Mouse (Mus musculus) stomach, postnatal 0 days (tissue): ENCODE data around the gene Tas2r131. TPM values are rescaled to one million over a fixed set of nuclear protein-coding genes. Genes with fewer than 3 reads are reported as not detected.
"Not testable (repeated sequence)": the region's sequence is repeated elsewhere in the genome, so short reads cannot be mapped to it uniquely, and the experiment has no call there.

Source experiments
- ATAC-seq: fragments of 200-750 bp; cut with Nextera tagmentation; 2 replicates; pipeline ENCODE4 v1.8.0; 2017; ENCODE audit not compliant: low FRiP score, low TSS enrichment
- DNase-seq: peaks from one replicate; pipeline ENCODE4 v3.0.0-alpha.2; 2016; ENCODE audit warnings: low spot score
- H3K27ac ChIP-seq: fragments of 300-500 bp; sonication (generic); replicated peaks from 2 replicates; pipeline ENCODE4 v1.5.1; 2014; ENCODE audit warnings: mild to moderate bottlenecking, control low read depth
- H3K27me3 ChIP-seq: fragments of 300-500 bp; sonication (generic); 2 replicates; pipeline ENCODE4 v1.6.1; 2014; ENCODE audit warnings: low read length; ENCODE audit not compliant: control insufficient read depth, insufficient read depth
- H3K36me3 ChIP-seq: fragments of 300-500 bp; sonication (generic); 2 replicates; pipeline ENCODE4 v1.6.1; 2014; ENCODE audit warnings: low read length, mixed read lengths; ENCODE audit not compliant: control insufficient read depth, insufficient read depth
- H3K4me1 ChIP-seq: fragments of 300-500 bp; sonication (generic); replicated peaks from 2 replicates; pipeline ENCODE4 v1.6.1; 2014; ENCODE audit warnings: antibody characterized with exemption; ENCODE audit not compliant: control insufficient read depth, insufficient read depth
- H3K4me2 ChIP-seq: fragments of 300-500 bp; sonication (generic); replicated peaks from 2 replicates; pipeline ENCODE4 v1.6.1; 2014; ENCODE audit warnings: low read depth, mild to moderate bottlenecking, control low read depth, moderate library complexity
- H3K4me3 ChIP-seq: fragments of 300-500 bp; sonication (generic); 2 replicates; pipeline ENCODE4 v1.5.1; 2014; ENCODE audit warnings: low read depth, low read length, control low read depth
- H3K9ac ChIP-seq: fragments of 300-500 bp; sonication (generic); 2 replicates; pipeline ENCODE4 v1.6.1; 2014; ENCODE audit warnings: mild to moderate bottlenecking, low read length, control low read depth, mixed read lengths
- H3K9me3 ChIP-seq: fragments of 300-500 bp; sonication (generic); 2 replicates; pipeline ENCODE4 v1.6.1; 2016; ENCODE audit warnings: low read length; ENCODE audit not compliant: control insufficient read depth
- CTCF ChIP-seq: IDR thresholded peaks from 2 replicates; pipeline ENCODE4 v1.5.1; 2016; ENCODE audit warnings: antibody characterized with exemption, low read depth, mild to moderate bottlenecking, moderate library complexity
- EP300 ChIP-seq: optimal IDR thresholded peaks from 2 replicates; pipeline ENCODE3; 2016; ENCODE audit warnings: antibody characterized with exemption
- WGBS: fragments of 180-500 bp; shearing (Covaris S2); extraction: QIAGEN DNeasy Blood & Tissue Kit; methylation state at CpG from one replicate; pipeline ENCODE4 v1.1.7; 2014; 5-methylcytosine and 5-hydroxymethylcytosine counted together
- polyA plus RNA-seq: library from polyadenylated mRNA; unstranded; fragments of >200 nt; fragmentation: Nextera tagmentation; extraction: Ambion mirVana; gene quantifications from 2 replicates; pipeline ENCODE4 v1.2.1, GENCODE M21; 2015

The Tas2r131 gene
- not detected in 2 replicates for polyA plus RNA-seq

DNA sequence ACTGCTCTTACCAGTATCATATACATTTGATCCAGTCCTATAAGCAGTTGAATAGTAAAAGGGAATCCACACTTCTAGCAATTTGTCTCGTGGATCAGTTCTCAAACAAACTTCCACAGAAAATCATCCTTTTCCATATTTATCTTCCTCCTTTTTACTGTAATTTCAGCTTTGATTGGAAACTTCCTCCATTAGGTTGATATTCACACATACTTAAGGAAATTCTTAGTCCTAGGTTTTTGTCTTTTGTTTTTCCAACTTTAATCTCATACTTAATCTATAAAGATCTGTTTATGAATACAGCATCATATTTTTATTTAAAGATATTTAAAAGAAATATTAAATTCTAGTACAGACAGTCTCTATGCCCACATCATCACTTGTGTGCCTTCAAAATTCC is at the start of gene Tas2r131:
Gene Tas2r131, minus strand, starts transcription at position 101 of the 400 bp plus-strand sequence.
- no peaks in the 10 kb centered on the region for H3K4me1 ChIP-seq
- no peak within 1 kb of the TSS for H3K4me2 ChIP-seq
- WGBS = 65% methylated on average over 1 of the region's 1 CpGs
- no peak within 1 kb of the TSS for H3K4me3 ChIP-seq
- H3K27ac ChIP-seq = no peak within 1 kb of the TSS
- no peaks in the 10 kb centered on the region for H3K36me3 ChIP-seq
- no peak for TF ChIP-seq CTCF
- TF ChIP-seq EP300 = no peak
- no peaks in the 10 kb centered on the region for H3K9me3 ChIP-seq
- no peak within 1 kb of the TSS for H3K9ac ChIP-seq
- ATAC-seq (no peak), DNase-seq (no peak)
- no peaks in the 10 kb centered on the region for H3K27me3 ChIP-seq

GRCm38 (mm10) chr6:132980865-132981264 is 23.1 kb upstream of the Tas2r131 start, which contains the start of gene Tas2r109:
TSS of gene Tas2r109 (minus strand) at chr6:132980965.
- no peaks in the 10 kb centered on the region for H3K4me1 ChIP-seq
- H3K9ac ChIP-seq = no peak within 1 kb of the TSS
- no peaks in the 10 kb centered on the region for H3K36me3 ChIP-seq
- H3K9me3 ChIP-seq = no peaks in the 10 kb centered on the region
- no peak for ATAC-seq
- H3K27ac ChIP-seq = no peak within 1 kb of the TSS
- WGBS = 71% methylated on average over 2 of the region's 2 CpGs
- no peak within 1 kb of the TSS for H3K4me2 ChIP-seq
- no peak for TF ChIP-seq CTCF
- no peak for TF ChIP-seq EP300
- no peaks in the 10 kb centered on the region for H3K27me3 ChIP-seq
- H3K4me3 ChIP-seq = no peak within 1 kb of the TSS
- DNase-seq = no peak

- no peaks in the 10 kb centered on the region for H3K27me3 ChIP-seq
Observed at GRCm38 (mm10) chr6:132950802-132951201, 6.9 kb downstream of the Tas2r131 start, which contains the start of gene Tas2r129. TSS of gene Tas2r129 (plus strand) at chr6:132951102.

GRCm38 (mm10) chr6:132941376-132941775 is 16.3 kb downstream of the Tas2r131 start:
- not testable (repeated sequence) for DNase-seq, H3K4me3 ChIP-seq, H3K27ac ChIP-seq, H3K27me3 ChIP-seq, H3K9me3 ChIP-seq, H3K9ac ChIP-seq, H3K4me2 ChIP-seq, H3K36me3 ChIP-seq, ATAC-seq, H3K4me1 ChIP-seq

More at GRCm38 (mm10) chr6:132950802-132951201, 6.9 kb downstream of the Tas2r131 start, which contains the start of gene Tas2r129:
- DNase-seq (no peak), ATAC-seq (no peak)
- Histone ChIP-seq H3K9ac (no peak within 1 kb of the TSS), H3K4me3 (no peak within 1 kb of the TSS), H3K4me2 (no peak within 1 kb of the TSS), H3K27ac (no peak within 1 kb of the TSS), H3K4me1 (no peaks in the 10 kb centered on the region), H3K36me3 (no peaks in the 10 kb centered on the region), H3K9me3 (no peaks in the 10 kb centered on the region)
- WGBS = 77% methylated on average over 2 of the region's 2 CpGs
- no peak for TF ChIP-seq EP300
- no peak for TF ChIP-seq CTCF

- WGBS = 81% methylated on average over 3 of the region's 3 CpGs
- no peaks in the 10 kb centered on the region for H3K4me1 ChIP-seq
- H3K27ac ChIP-seq = no peak within 1 kb of the TSS
- H3K4me2 ChIP-seq = no peak within 1 kb of the TSS
- ATAC-seq (no peak), DNase-seq (no peak)
- no peak within 1 kb of the TSS for H3K4me3 ChIP-seq
- TF ChIP-seq EP300 = no peak
- TF ChIP-seq CTCF = no peak
- no peaks in the 10 kb centered on the region for H3K36me3 ChIP-seq
- H3K9ac ChIP-seq = no peak within 1 kb of the TSS
- H3K9me3 ChIP-seq = no peaks in the 10 kb centered on the region
- H3K27me3 ChIP-seq = no peaks in the 10 kb centered on the region
Observed at GRCm38 (mm10) chr6:132909351-132909750, 48.4 kb downstream of the Tas2r131 start, which contains the start of gene Tas2r125. TSS of gene Tas2r125 (plus strand) at chr6:132909651.

Other genes starting within 250 kb of the Tas2r131 start
- gene Tas2r122, start 246.0 kb downstream of the Tas2r131 start, polyA plus RNA-seq = not detected in 2 replicates
- not detected in 2 replicates for gene Tas2r115, start 219.9 kb downstream of the Tas2r131 start, polyA plus RNA-seq
- not detected in 2 replicates for gene Tas2r124, start 203.2 kb downstream of the Tas2r131 start, polyA plus RNA-seq
- not detected in 2 replicates for gene Tas2r102, start 195.8 kb downstream of the Tas2r131 start, polyA plus RNA-seq
- gene Tas2r136, start 179.8 kb downstream of the Tas2r131 start, polyA plus RNA-seq = not detected in 2 replicates
- not detected in 2 replicates for gene Tas2r117, start 155.1 kb downstream of the Tas2r131 start, polyA plus RNA-seq
- gene Tas2r123, start 110.8 kb downstream of the Tas2r131 start, polyA plus RNA-seq = not detected in 2 replicates
- gene Tas2r116, start 102.5 kb downstream of the Tas2r131 start, polyA plus RNA-seq = not detected in 2 replicates
- gene Tas2r110, start 89.9 kb downstream of the Tas2r131 start, polyA plus RNA-seq = not detected in 2 replicates
- not detected in 2 replicates for gene Tas2r113, start 64.9 kb downstream of the Tas2r131 start, polyA plus RNA-seq
- gene Tas2r125, start 48.3 kb downstream of the Tas2r131 start, polyA plus RNA-seq = not detected in 2 replicates
- not detected in 2 replicates for gene Tas2r129, start 6.8 kb downstream of the Tas2r131 start, polyA plus RNA-seq
- gene Tas2r109, start 23.0 kb upstream of the Tas2r131 start, polyA plus RNA-seq = not detected in 2 replicates
- gene Tas2r103, start 79.2 kb upstream of the Tas2r131 start, polyA plus RNA-seq = not detected in 2 replicates
- gene Tas2r140, start 97.9 kb upstream of the Tas2r131 start, polyA plus RNA-seq = not detected in 2 replicates
- gene Smim10l1, start 147.0 kb upstream of the Tas2r131 start, polyA plus RNA-seq = 76.6 and 79.0 TPM in 2 replicates